Mouse (Mus musculus) kidney, adult 18-20 months (tissue): ENCODE measurements around the gene Gm10715.
A peak's percentile ranks its signal among the peaks of the same experiment; 100 is the strongest.
"Not testable (repeated sequence)": the region's sequence is repeated elsewhere in the genome, so short reads cannot be mapped to it uniquely, and the experiment has no call there.

Experiments
- DNase-seq: peaks from one replicate; pipeline ENCODE4 v3.0.0; 2021

Gene Gm10715

DNA sequence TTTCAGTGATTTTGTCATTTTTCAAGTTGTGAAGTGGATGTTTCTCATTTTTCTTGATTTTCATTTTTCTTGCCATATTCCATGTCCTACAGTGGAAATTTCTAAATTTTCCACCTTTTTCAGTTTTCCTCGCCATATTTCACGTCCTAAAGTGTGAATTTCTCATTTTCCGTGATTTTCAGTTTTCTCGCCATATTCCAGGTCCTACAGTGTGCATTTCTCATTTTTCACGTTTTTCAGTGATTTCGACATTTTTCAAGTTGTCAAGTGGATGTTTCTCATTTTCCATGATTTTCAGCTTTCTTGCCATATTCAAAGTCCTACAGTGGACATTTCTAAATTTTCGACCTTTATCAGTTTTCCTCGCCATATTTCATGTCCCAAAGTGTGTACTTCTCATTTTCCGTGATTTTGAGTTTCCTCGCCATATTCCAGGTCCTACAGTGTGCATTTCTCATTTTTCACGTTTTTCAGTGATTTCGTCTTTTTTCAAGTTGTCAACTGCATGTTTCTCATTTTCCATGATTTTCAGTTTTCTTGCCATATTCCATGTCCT is 11.7 kb upstream of the Gm10715 start, which contains the start of gene Gm10717:
Gene Gm10717, plus strand, starts transcription at position 506 of the 556 bp plus-strand sequence.
- DNase-seq = not testable (repeated sequence)

DNA sequence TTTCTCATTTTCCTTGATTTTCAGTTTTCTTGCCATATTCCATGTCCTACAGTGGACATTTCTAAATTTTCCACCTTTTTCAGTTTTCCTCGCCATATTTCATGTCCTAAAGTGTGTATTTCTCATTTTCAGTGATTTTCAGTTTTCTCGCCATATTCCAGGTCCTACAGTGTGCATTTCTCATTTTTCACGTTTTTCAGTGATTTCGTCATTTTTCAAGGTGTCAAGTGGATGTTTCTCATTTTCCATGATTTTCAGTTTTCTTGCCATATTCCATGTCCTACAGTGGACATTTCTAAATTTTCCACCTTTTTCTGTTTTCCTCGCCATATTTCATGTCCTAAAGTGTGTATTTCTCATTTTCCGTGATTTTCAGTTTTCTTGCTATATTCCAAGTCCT is 11.0 kb upstream of the Gm10715 start:
- DNase-seq = peak; percentile 25

DNA sequence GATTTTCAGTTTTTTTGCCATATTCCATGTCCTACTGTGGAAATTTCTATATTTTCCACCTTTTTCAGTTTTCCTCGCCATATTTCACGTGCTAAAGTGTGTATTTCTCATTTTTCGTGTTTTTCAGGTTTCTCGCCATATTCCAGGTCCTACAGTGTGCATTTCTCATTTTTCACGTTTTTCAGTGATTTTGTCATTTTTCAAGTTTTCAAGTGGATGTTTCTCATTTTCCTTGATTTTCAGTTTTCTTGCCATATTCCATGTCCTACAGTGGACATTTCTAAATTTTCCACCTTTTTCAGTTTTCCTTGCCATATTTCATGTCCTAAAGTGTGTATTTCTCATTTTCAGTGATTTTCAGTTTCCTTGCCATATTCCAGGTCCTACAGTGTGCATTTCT is 10.5 kb upstream of the Gm10715 start:
- not testable (repeated sequence) for DNase-seq

DNA sequence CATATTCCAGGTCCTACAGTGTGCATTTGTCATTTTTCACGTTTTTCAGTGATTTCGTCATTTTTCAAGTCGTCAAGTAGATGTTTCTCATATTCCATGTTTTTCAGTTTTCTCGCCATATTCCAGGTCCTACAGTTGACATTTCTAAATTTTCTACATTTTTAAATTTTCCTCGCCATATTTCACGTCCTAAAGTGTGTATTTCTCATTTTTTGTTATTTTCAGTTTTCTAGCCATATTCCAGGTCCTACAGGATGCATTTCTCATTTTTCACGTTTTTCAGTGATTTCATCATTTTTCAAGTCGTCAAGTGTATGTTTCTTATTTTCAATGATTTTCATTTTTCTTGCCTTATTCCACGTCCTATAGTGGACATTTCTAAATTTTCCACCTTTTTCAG is 9.9 kb upstream of the Gm10715 start:
- not testable (repeated sequence) for DNase-seq

DNA sequence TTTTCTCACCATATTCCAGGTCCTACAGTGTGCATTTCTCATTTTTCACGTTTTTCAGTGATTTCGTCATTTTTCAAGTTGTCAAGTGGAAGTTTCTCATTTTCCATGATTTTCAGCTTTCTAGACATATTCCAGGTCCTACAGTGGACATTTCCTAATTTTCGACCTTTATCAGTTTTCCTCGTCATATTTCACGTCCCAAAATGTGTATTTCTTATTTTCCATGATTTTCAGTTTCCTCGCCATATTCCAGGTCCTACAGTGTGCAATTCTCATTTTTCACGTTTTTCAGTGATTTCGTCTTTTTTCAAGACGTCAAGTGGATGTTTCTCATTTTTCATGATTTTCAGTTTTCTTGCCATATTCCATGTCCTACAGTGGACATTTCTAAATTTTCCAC is 9.5 kb upstream of the Gm10715 start:
- not testable (repeated sequence) for DNase-seq

DNA sequence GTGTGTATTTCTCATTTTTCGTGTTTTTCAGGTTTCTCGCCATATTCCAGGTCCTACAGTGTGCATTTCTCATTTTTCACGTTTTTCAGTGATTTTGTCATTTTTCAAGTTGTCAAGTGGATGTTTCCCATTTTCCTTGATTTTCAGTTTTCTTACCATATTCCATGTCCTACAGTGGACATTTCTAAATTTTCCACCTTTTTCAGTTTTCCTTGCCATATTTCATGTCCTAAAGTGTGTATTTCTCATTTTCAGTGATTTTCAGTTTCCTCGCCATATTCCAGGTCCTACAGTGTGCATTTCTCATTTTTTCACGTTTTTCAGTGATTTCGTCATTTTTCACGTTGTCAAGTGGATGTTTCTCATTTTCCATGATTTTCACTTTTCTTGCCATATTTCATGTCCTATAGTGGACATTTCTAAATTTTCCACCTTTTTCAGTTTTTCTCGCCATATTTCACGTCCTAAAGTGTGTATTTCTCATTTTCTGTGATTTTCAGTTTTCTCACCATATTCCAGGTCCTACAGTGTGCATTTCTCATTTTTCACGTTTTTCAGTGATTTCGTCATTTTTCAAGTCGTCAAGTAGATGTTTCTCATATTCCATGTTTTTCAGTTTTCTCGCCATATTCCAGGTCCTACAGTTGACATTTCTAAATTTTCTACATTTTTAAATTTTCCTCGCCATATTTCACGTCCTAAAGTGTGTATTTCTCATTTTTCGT is 7.2 kb upstream of the Gm10715 start:
- DNase-seq = not testable (repeated sequence)

DNA sequence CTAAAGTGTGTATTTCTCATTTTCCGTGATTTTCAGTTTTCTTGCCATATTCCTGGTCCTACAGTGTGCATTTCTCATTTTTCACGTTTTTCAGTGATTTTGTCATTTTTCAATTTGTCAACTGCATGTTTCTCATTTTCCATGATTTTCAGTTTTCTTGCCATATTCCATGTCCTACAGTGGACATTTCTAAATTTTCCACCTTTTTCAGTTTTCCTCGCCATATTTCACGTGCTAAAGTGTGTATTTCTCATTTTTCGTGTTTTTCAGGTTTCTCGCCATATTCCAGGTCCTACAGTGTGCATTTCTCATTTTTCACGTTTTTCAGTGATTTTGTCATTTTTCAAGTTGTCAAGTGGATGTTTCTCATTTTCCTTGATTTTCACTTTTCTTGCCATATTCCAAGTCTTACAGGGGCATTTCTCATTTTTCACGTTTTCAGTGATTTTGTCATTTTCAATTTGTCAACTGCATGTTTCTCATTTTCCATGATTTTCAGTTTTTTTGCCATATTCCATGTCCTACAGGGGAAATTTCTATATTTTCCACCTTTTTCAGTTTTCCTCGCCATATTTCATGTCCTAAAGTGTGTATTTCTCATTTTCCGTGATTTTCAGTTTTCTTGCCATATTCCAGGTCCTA is 5.9 kb upstream of the Gm10715 start:
- not testable (repeated sequence) for DNase-seq

DNA sequence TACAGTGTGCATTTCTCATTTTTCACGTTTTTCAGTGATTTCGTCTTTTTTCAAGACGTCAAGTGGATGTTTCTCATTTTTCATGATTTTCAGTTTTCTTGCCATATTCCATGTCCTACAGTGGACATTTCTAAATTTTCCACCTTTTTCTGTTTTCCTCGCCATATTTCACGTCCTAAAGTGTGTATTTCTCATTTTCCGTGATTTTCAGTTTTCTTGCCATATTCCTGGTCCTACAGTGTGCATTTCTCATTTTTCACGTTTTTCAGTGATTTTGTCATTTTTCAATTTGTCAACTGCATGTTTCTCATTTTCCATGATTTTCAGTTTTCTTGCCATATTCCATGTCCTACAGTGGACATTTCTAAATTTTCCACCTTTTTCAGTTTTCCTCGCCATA is 2.4 kb upstream of the Gm10715 start, which contains the start of gene Gm17535:
Gene Gm17535, plus strand, starts transcription at position 301 of the 400 bp plus-strand sequence.
- not testable (repeated sequence) for DNase-seq

DNA sequence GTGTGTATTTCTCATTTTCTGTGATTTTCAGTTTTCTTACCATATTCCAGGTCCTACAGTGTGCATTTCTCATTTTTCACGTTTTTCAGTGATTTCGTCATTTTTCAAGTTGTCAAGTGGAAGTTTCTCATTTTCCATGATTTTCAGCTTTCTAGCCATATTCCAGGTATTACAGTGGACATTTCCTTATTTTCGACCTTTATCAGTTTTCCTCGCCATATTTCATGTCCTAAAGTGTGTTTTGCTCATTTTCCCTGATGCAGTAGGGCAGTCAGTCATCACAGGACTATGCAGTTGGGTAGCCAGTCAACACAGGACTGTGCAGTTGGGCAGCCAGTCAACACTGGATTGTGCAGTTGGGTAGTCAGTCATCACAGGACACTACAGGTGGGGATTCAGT is 1.5 kb downstream of the Gm10715 start:
- not testable (repeated sequence) for DNase-seq
